Mouse (Mus musculus) embryo, embryonic 11.5 days (tissue): ENCODE measurements around the gene Uhrf1.

Experiments used
- DNase-seq: peaks from one replicate; pipeline ENCODE4 v3.0.0-alpha.2; 2012; ENCODE audit warnings: low read depth, low spot score

Gene Uhrf1

GRCm38 (mm10) chr17:56298238-56298637 is 4.9 kb upstream of the Uhrf1 start:
- DNase-seq: no peak

GRCm38 (mm10) chr17:56300186-56300585 is 2.9 kb upstream of the Uhrf1 start, which contains the start of gene Arrdc5:
Gene Arrdc5 (minus strand): TSS chr17:56300286.
- no peak for DNase-seq

- no peak for DNase-seq
Measured at GRCm38 (mm10) chr17:56302363-56302996, 641 bp upstream of the Uhrf1 start.

GRCm38 (mm10) chr17:56303847-56304586 is 896 bp downstream of the Uhrf1 start:
- peak; percentile 95 for DNase-seq

DNA sequence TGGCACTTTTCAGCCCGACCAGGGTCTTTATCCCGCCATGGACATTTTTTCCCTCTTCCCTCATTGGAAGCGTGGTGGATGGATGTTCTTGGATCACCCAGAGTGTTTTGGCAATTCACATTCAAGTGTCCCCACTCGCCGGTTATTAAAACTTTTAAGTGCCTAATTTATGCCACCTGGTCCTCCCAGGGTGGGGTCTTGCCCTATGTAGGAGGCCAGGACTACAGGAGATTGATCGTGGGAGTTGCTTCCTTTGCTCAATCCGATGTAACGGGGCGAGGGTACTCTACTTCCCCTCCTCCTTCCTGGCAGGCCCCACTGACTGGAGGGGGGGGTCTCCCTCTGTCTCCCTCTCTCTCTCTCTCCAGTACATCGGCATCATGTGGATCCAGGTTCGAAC is 1.6 kb downstream of the Uhrf1 start:
- DNase-seq: no peak

GRCm38 (mm10) chr17:56305156-56305555 is 2.0 kb downstream of the Uhrf1 start:
- no peak for DNase-seq

DNA sequence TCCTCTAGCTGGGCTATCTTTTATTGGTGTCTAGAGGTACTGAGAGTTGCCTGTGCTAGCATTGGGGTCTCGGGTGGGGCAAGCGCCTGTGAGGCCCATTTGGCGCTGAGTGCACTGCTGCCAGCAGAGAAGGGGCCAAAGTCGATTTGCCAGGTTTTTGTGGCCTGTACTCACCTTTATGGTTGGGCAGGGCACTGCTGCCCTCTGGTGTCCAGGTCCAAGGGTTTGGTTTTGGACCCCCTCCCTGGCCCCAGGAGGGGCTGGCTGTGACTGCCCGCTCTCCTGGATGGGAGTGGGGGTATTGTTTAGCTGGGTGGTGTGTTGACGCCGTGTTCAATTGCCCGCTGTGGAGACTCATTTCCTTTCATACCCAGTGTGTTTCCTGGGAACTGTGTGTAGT is 2.7 kb downstream of the Uhrf1 start:
- no peak for DNase-seq

GRCm38 (mm10) chr17:56308088-56308487 is 5.0 kb downstream of the Uhrf1 start:
- no peak for DNase-seq

DNA sequence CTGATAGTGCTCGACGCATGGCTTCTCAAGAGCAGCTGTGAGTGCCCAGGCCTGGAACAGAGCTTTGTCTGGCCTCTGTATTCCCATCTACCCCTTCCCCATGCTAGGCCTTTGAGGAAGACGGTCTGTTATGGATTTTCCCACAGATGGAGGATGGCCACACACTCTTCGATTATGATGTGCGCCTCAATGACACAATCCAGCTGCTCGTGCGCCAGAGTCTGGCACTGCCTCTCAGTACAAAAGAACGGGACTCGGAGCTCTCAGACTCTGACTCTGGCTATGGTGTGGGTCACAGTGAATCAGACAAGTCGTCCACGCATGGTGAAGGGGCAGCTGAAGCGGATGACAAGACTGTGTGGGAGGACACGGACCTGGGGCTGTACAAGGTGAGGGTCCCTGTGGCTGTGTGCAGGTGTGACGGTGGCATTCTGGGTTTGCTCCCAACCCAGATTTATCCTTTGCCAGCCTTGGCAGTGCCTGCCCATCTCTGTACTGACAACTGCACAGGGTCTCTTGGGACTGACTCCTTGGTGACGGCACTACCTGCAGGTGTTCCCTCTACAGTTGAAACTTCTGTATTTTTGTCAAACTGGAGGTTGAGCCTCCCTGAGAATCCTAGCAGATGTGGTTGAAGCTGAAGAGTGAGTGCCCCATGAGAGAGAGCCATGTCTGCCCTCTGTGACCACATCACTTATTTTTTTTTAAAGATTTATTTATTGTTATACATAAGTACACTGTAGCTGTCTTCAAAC is 6.2 kb downstream of the Uhrf1 start:
- no peak for DNase-seq

DNA sequence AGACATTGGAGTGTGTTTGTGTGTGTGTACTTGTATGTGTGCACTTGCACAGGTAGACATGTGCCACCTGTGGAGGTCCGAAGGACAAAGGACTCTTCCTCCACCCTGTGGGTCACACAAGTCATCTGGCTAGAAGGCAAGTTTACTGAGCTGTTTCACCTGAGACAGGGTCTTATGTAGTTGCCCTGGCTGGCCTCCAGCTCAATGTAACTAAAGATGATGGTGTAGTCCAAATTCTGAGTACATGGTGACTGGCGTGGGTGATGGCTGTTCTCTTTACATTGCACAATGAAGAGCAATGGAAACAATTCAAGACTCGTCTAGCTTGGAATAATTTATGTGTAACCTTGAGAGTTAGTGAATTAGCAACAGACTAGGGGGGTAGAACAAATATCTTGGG is 21.3 kb downstream of the Uhrf1 start:
- no peak for DNase-seq

GRCm38 (mm10) chr17:56325450-56326152 is 22.5 kb downstream of the Uhrf1 start, which contains the start of gene Kdm4b:
Gene Kdm4b (plus strand): TSS chr17:56326062.
- peak; percentile 97 for DNase-seq

GRCm38 (mm10) chr17:56326153-56327147 is 23.3 kb downstream of the Uhrf1 start:
- no peak for DNase-seq

DNA sequence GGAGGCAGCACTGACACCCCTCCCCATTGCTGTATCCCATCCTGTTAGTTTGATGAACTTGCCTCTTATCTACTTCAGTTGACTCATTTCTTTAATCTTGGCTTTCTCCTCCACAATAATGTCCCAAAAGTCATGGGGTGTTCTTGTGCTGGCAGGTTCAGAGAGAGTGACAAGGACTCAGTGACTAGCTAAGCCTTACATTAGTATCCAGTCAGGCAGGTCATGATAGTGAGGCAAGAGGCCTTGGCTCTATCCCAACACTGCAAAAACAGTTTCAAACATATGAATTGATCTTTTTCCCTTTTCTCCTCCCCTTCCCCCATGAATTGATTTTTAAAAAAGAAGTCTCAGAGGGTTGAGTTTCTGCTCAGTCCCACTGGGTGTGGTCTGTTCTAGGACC is 26.1 kb downstream of the Uhrf1 start:
- no peak for DNase-seq

DNA sequence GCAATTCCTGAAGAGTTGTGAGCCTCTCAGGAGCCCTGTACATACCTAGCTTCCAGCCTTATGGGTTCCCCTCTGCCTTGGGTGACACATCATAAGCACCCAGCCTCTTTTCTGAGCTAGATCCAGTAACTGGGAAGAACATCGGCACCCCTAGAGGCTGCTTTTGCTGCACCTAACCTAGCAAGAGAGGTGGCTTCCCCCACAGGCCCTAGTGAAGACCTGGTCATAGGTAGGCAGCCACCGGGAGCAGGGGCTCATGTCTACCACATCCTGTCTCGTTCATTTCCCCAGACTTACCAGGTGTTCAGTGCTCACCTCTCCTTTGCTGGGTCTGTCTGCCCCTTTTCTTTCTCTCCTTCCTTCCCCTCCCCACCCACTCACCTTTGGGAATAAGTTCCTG is 27.2 kb downstream of the Uhrf1 start:
- no peak for DNase-seq

- DNase-seq: no peak
Measured at GRCm38 (mm10) chr17:56331256-56331655, 28.1 kb downstream of the Uhrf1 start.

- DNase-seq: no peak
Measured at GRCm38 (mm10) chr17:56332987-56333386, 29.9 kb downstream of the Uhrf1 start.

DNA sequence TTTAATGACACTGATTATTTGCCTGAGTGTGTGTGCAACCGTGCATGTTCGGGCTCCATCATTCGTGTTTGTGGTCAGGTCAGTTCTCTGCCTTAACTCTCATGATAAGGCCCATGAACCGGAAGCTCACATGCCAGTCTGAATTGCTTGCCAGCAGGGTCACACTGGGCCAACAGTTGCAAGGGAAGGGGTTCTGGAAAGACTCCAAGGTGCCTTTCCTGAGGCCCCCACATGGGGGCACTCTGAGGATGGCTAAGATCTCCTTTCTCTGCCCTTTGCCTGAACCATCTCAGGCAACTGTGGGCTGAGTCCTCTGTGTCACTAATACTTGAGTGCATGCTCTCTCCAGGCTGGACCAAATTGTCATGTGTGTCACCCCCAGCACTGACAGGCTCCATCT is 34.1 kb downstream of the Uhrf1 start:
- no peak for DNase-seq

DNA sequence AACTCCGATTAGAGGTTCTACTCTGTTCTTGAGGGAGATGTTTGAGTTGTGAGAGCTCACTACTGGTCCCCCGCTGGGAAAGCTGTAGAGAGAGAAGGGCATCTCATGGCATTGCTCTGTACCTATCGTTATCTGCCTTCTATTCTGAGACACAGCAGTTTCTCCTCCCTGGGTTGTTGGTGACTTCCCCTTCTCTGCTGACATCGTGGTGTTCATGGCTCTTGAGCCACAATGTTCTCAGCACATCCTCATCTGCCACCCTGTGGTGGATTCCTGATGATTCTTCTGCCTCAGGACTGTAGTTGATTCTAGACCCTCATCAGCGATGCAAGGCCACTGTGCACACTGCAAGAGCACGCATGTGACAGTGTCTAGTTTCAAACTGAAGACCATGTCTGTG is 34.7 kb downstream of the Uhrf1 start:
- no peak for DNase-seq

DNA sequence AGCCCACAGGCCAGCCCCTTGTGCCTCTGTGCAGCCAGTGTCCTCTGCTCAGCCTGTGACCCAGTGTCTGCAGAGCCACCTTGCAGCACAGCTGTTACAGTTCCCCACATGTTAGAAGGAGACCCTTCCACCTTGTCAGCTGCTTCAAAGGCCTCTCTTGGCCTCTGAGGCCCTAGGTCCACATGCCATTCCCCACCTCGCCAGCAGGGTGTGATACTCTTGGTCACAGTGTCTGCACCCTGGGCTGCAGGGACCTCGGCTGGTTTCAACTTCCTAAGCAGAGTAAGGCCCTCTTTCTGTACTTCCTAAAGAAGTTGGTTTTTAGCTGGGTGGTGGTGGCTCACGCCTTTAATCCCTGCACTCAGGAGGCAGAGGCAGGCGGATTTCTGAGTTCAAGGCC is 35.8 kb downstream of the Uhrf1 start:
- DNase-seq: no peak

DNA sequence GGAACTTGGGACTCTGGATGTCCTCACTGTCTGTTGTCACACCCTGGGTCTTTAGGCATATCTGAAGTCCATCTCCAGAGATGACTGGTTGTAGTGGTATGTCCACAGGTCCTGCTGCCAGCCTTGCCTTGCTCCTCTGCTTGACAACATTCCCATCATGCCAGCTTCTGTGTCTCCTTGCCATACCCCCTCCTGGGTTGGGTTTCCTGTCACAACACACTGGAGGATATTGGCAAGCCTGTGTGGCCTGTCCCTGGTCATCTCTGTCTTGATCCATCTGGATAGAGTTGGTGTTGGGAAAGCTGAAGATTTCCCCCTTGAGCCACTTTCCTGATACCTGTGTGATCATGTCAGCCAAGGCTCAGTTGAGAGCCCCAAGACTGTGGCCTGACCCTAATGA is 37.6 kb downstream of the Uhrf1 start:
- DNase-seq: no peak

- no peak for DNase-seq
Measured at GRCm38 (mm10) chr17:56343466-56343865, 40.3 kb downstream of the Uhrf1 start.
